Mouse (Mus musculus) neural tube, embryonic 13.5 days (tissue): ENCODE results near the gene Hdac4. TPM values are rescaled to one million over a fixed set of nuclear protein-coding genes. Genes with fewer than 3 reads are reported as not detected.

Experiments used
- ATAC-seq: fragments of 200-750 bp; cut with Nextera tagmentation; 2 replicates; pipeline ENCODE4 v1.8.0; 2017; ENCODE audit warnings: low read depth, mild to moderate bottlenecking, moderate TSS enrichment, moderate library complexity
- H3K27ac ChIP-seq: fragments of 300-500 bp; sonication (generic); replicated peaks from 2 replicates; pipeline ENCODE4 v1.5.1; 2015; ENCODE audit warnings: moderate library complexity, mild to moderate bottlenecking, inconsistent platforms
- H3K27me3 ChIP-seq: fragments of 300-500 bp; sonication (generic); 2 replicates; pipeline ENCODE4 v1.6.1; 2015; ENCODE audit warnings: mild to moderate bottlenecking, inconsistent platforms
- H3K36me3 ChIP-seq: fragments of 300-500 bp; sonication (generic); 2 replicates; pipeline ENCODE4 v1.6.1; 2015; ENCODE audit warnings: mild to moderate bottlenecking, inconsistent platforms
- H3K4me1 ChIP-seq: fragments of 300-500 bp; sonication (generic); replicated peaks from 2 replicates; pipeline ENCODE4 v1.6.1; 2015; ENCODE audit warnings: inconsistent platforms
- H3K4me2 ChIP-seq: fragments of 300-500 bp; sonication (generic); 2 replicates; pipeline ENCODE4 v1.6.1; 2015; ENCODE audit warnings: inconsistent platforms, mild to moderate bottlenecking, moderate library complexity
- H3K4me3 ChIP-seq: fragments of 300-500 bp; sonication (generic); 2 replicates; pipeline ENCODE4 v1.5.1; 2015; ENCODE audit warnings: mild to moderate bottlenecking, inconsistent platforms
- H3K9ac ChIP-seq: fragments of 300-500 bp; sonication (generic); 2 replicates; pipeline ENCODE4 v1.6.1; 2015; ENCODE audit warnings: moderate library complexity, mild to moderate bottlenecking, inconsistent platforms
- H3K9me3 ChIP-seq: fragments of 300-500 bp; sonication (generic); 2 replicates; pipeline ENCODE4 v1.6.1; 2016; ENCODE audit warnings: inconsistent platforms
- WGBS: fragments of 180-500 bp; shearing (Covaris S2); methylation state at CpG from one replicate; pipeline ENCODE4 v1.1.7; 2015; 5-methylcytosine and 5-hydroxymethylcytosine counted together
- polyA plus RNA-seq: library from polyadenylated mRNA; unstranded; fragments of >200 nt; fragmentation: Nextera tagmentation; extraction: Ambion mirVana; gene quantifications from 2 replicates; pipeline ENCODE4 v1.2.1, GENCODE M21; 2015

Hdac4 gene
- polyA plus RNA-seq, 1 experiment from 2014 or later, result 28.7 TPM

- H3K9me3 ChIP-seq, result no peaks in the 10 kb centered on the region
- H3K9ac ChIP-seq, result peak overlapping the region; percentile 91
- no peak for ATAC-seq
- H3K4me2 ChIP-seq, result peak overlapping the region; percentile 82
- no peaks in the 10 kb centered on the region for H3K36me3 ChIP-seq
- H3K4me3 ChIP-seq, result peak overlapping the region; percentile 90
- peaks cover 70% of the 10 kb centered on the region for H3K4me1 ChIP-seq
- WGBS, result 30% methylated on average over 5 of the region's 5 CpGs
- peak overlapping the region; percentile 98; the same call in 1 of the 2 replicates for H3K27ac ChIP-seq
- H3K27me3 ChIP-seq, result no peaks in the 10 kb centered on the region
Observed at GRCm38 (mm10) chr1:92177599-92177998, 17.9 kb downstream of the Hdac4 start.

GRCm38 (mm10) chr1:92177196-92177595 lies 18.3 kb downstream of the Hdac4 start:
- H3K4me2 ChIP-seq, result peak overlapping the region; percentile 82
- H3K27ac ChIP-seq, result no peak overlapping the region
- H3K4me3 ChIP-seq, result peak overlapping the region; percentile 90; the same call in 1 of the 2 replicates
- no peak for ATAC-seq
- H3K27me3 ChIP-seq, result no peaks in the 10 kb centered on the region
- no peaks in the 10 kb centered on the region for H3K36me3 ChIP-seq
- H3K9me3 ChIP-seq, result no peaks in the 10 kb centered on the region
- peak overlapping the region; percentile 91 for H3K9ac ChIP-seq
- 60% methylated on average over 3 of the region's 3 CpGs for WGBS
- peaks cover 73% of the 10 kb centered on the region for H3K4me1 ChIP-seq

- H3K4me3 ChIP-seq, result no peak overlapping the region
- no peaks in the 10 kb centered on the region for H3K36me3 ChIP-seq
- ATAC-seq, result no peak
- 86% methylated on average over 6 of the region's 6 CpGs for WGBS
- H3K27me3 ChIP-seq, result no peaks in the 10 kb centered on the region
- peaks cover 80% of the 10 kb centered on the region for H3K4me1 ChIP-seq
- H3K27ac ChIP-seq, result no peak overlapping the region
- H3K9me3 ChIP-seq, result no peaks in the 10 kb centered on the region
- H3K9ac ChIP-seq, result no peak overlapping the region
- H3K4me2 ChIP-seq, result no peak overlapping the region
Observed at GRCm38 (mm10) chr1:92175266-92175665, 20.2 kb downstream of the Hdac4 start.

GRCm38 (mm10) chr1:92174898-92175255 lies 20.6 kb downstream of the Hdac4 start:
- Histone ChIP-seq H3K4me3 (no peak overlapping the region), H3K27ac (0 out of 2 replicates have a peak overlapping the region, but pooled peaks have one; percentile 28), H3K4me2 (peak overlapping the region; percentile 7; the same call in 1 of the 2 replicates), H3K9ac (0 out of 2 replicates have a peak overlapping the region, but pooled peaks have one; percentile 34), H3K4me1 (peaks cover 84% of the 10 kb centered on the region), H3K27me3 (no peaks in the 10 kb centered on the region), H3K36me3 (no peaks in the 10 kb centered on the region), H3K9me3 (no peaks in the 10 kb centered on the region)
- no peak for ATAC-seq
- 71% methylated on average over 5 of the region's 5 CpGs for WGBS

GRCm38 (mm10) chr1:92174251-92174897 lies 21.1 kb downstream of the Hdac4 start:
- Histone ChIP-seq H3K27ac (0 out of 2 replicates have a peak overlapping the region, but pooled peaks have one; percentile 28), H3K4me3 (no peak overlapping the region), H3K9ac (0 out of 2 replicates have a peak overlapping the region, but pooled peaks have one; percentile 34), H3K36me3 (no peaks in the 10 kb centered on the region), H3K27me3 (no peaks in the 10 kb centered on the region), H3K4me1 (peaks cover 89% of the 10 kb centered on the region), H3K9me3 (no peaks in the 10 kb centered on the region), H3K4me2 (peak overlapping the region; percentile 7; the same call in 1 of the 2 replicates)
- ATAC-seq, result no peak
- WGBS, result 7% methylated on average over 3 of the region's 3 CpGs

- H3K4me3 ChIP-seq, result no peak overlapping the region
- H3K4me1 ChIP-seq, result peaks cover 88% of the 10 kb centered on the region
- WGBS, result 89% methylated on average over 5 of the region's 5 CpGs
Observed at GRCm38 (mm10) chr1:92170616-92171235, 24.8 kb downstream of the Hdac4 start.

GRCm38 (mm10) chr1:92169776-92170055 lies 25.8 kb downstream of the Hdac4 start:
- Histone ChIP-seq H3K4me3 (no peak overlapping the region), H3K4me2 (no peak overlapping the region), H3K9me3 (no peaks in the 10 kb centered on the region), H3K27ac (no peak overlapping the region), H3K9ac (no peak overlapping the region), H3K27me3 (no peaks in the 10 kb centered on the region), H3K36me3 (no peaks in the 10 kb centered on the region), H3K4me1 (peaks cover 87% of the 10 kb centered on the region)
- ATAC-seq, result no peak

More at GRCm38 (mm10) chr1:92170616-92171235, 24.8 kb downstream of the Hdac4 start:
- ATAC-seq, result no peak
- Histone ChIP-seq H3K9me3 (no peaks in the 10 kb centered on the region), H3K4me2 (no peak overlapping the region), H3K27me3 (no peaks in the 10 kb centered on the region), H3K36me3 (no peaks in the 10 kb centered on the region), H3K27ac (no peak overlapping the region), H3K9ac (no peak overlapping the region)

- WGBS, result 92% methylated on average over 4 of the region's 4 CpGs
- no peak overlapping the region for H3K4me3 ChIP-seq
Observed at GRCm38 (mm10) chr1:92168900-92169775, 26.4 kb downstream of the Hdac4 start.

GRCm38 (mm10) chr1:92163932-92164331 lies 31.6 kb downstream of the Hdac4 start:
- no peak overlapping the region for H3K4me2 ChIP-seq
- H3K4me1 ChIP-seq, result peaks cover 61% of the 10 kb centered on the region
- WGBS, result 92% methylated on average over 1 of the region's 1 CpGs

More at GRCm38 (mm10) chr1:92168900-92169775, 26.4 kb downstream of the Hdac4 start:
- ATAC-seq, result no peak
- no peak overlapping the region for H3K27ac ChIP-seq
- peaks cover 87% of the 10 kb centered on the region for H3K4me1 ChIP-seq
- H3K9ac ChIP-seq, result no peak overlapping the region
- H3K9me3 ChIP-seq, result no peaks in the 10 kb centered on the region
- no peak overlapping the region for H3K4me2 ChIP-seq
- H3K27me3 ChIP-seq, result no peaks in the 10 kb centered on the region
- no peaks in the 10 kb centered on the region for H3K36me3 ChIP-seq

GRCm38 (mm10) chr1:92159804-92160203 lies 35.7 kb downstream of the Hdac4 start:
- Histone ChIP-seq H3K4me2 (no peak overlapping the region), H3K4me1 (peaks cover 26% of the 10 kb centered on the region), H3K4me3 (no peak overlapping the region), H3K9me3 (no peaks in the 10 kb centered on the region), H3K27me3 (no peaks in the 10 kb centered on the region), H3K27ac (no peak overlapping the region), H3K36me3 (0 out of 2 replicates have a peak, but pooled peaks cover 2% of the 10 kb centered on the region), H3K9ac (no peak overlapping the region)
- 95% methylated on average over 4 of the region's 4 CpGs for WGBS
- ATAC-seq, result no peak

More at GRCm38 (mm10) chr1:92163932-92164331, 31.6 kb downstream of the Hdac4 start:
- Histone ChIP-seq H3K9me3 (no peaks in the 10 kb centered on the region), H3K27ac (no peak overlapping the region), H3K36me3 (no peaks in the 10 kb centered on the region), H3K4me3 (no peak overlapping the region), H3K27me3 (no peaks in the 10 kb centered on the region), H3K9ac (no peak overlapping the region)
- ATAC-seq, result no peak

- peaks cover 11% of the 10 kb centered on the region for H3K4me1 ChIP-seq
- H3K9ac ChIP-seq, result no peak overlapping the region
- ATAC-seq, result no peak
- H3K27me3 ChIP-seq, result no peaks in the 10 kb centered on the region
- H3K4me3 ChIP-seq, result no peak overlapping the region
- 67% methylated on average over 1 of the region's 1 CpGs for WGBS
- no peak overlapping the region for H3K4me2 ChIP-seq
- no peaks in the 10 kb centered on the region for H3K9me3 ChIP-seq
- no peak overlapping the region for H3K27ac ChIP-seq
- peaks cover 16% of the 10 kb centered on the region for H3K36me3 ChIP-seq
Observed at GRCm38 (mm10) chr1:92150201-92150600, 45.3 kb downstream of the Hdac4 start.

GRCm38 (mm10) chr1:92148527-92148926 lies 47.0 kb downstream of the Hdac4 start:
- H3K9me3 ChIP-seq, result no peaks in the 10 kb centered on the region
- H3K9ac ChIP-seq, result no peak overlapping the region
- 100% methylated on average over 1 of the region's 1 CpGs for WGBS
- ATAC-seq, result no peak
- no peak overlapping the region for H3K4me2 ChIP-seq
- H3K27me3 ChIP-seq, result no peaks in the 10 kb centered on the region
- H3K36me3 ChIP-seq, result peaks cover 16% of the 10 kb centered on the region; the same call in 1 of the 2 replicates
- H3K4me1 ChIP-seq, result peaks cover 25% of the 10 kb centered on the region
- no peak overlapping the region for H3K27ac ChIP-seq
- H3K4me3 ChIP-seq, result no peak overlapping the region
